Mouse (Mus musculus): ENCODE results near the gene Dph7. TPM values are rescaled to one million over a fixed set of nuclear protein-coding genes. Genes with fewer than 3 reads are reported as not detected.

Dph7 gene
- polyA plus RNA-seq, 1 experiment from 2014 or later, result 30.4 TPM

Other genes starting within 250 kb of the Dph7 start
- gene Cacna1b, start 199.2 kb upstream of the Dph7 start, polyA plus RNA-seq (2014; fragmentation: Nextera tagmentation; extraction: Ambion mirVana), result 2.8 and 4.8 TPM in 2 replicates
- 98.0 and 113 TPM in 2 replicates for gene Ehmt1, start 42.8 kb upstream of the Dph7 start, polyA plus RNA-seq (2014; fragmentation: Nextera tagmentation; extraction: Ambion mirVana)
- gene Arrdc1, start 27.1 kb upstream of the Dph7 start, polyA plus RNA-seq (2014; fragmentation: Nextera tagmentation; extraction: Ambion mirVana), result 14.4 and 14.7 TPM in 2 replicates
- 16.8 and 30.6 TPM in 2 replicates for gene Zmynd19, start 12.6 kb upstream of the Dph7 start, polyA plus RNA-seq (2014; fragmentation: Nextera tagmentation; extraction: Ambion mirVana)
- 165 and 167 TPM in 2 replicates for gene Mrpl41, start 12.7 kb downstream of the Dph7 start, polyA plus RNA-seq (2014; fragmentation: Nextera tagmentation; extraction: Ambion mirVana)
- 2.9 TPM in 2 replicates for gene Pnpla7, start 13.6 kb downstream of the Dph7 start, polyA plus RNA-seq (2014; fragmentation: Nextera tagmentation; extraction: Ambion mirVana)
- 37.6 and 51.1 TPM in 2 replicates for gene Nsmf, start 92.0 kb downstream of the Dph7 start, polyA plus RNA-seq (2014; fragmentation: Nextera tagmentation; extraction: Ambion mirVana)
- not detected in 2 replicates for gene Entpd8, start 117.9 kb downstream of the Dph7 start, polyA plus RNA-seq (2014; fragmentation: Nextera tagmentation; extraction: Ambion mirVana)
- not detected in 2 replicates for gene Noxa1, start 132.7 kb downstream of the Dph7 start, polyA plus RNA-seq (2014; fragmentation: Nextera tagmentation; extraction: Ambion mirVana)
- 44.6 and 60.5 TPM in 2 replicates for gene Nrarp, start 218.4 kb downstream of the Dph7 start, polyA plus RNA-seq (2014; fragmentation: Nextera tagmentation; extraction: Ambion mirVana)
- 0.94 and 2.4 TPM in 2 replicates for gene Tor4a, start 234.5 kb downstream of the Dph7 start, polyA plus RNA-seq (2014; fragmentation: Nextera tagmentation; extraction: Ambion mirVana)
- gene Nelfb, start 249.1 kb downstream of the Dph7 start, polyA plus RNA-seq (2014; fragmentation: Nextera tagmentation; extraction: Ambion mirVana), result 89.6 and 93.7 TPM in 2 replicates